1 mouse cellular context compared by ENCODE assay signal in genomic region chr9:20651602-20652259, GRCm38 (mm10).
A peak's percentile ranks its signal among the peaks of the same experiment; 100 is the strongest.
TF ChIP-seq lines count a peak whose summit lies in the region.

TSS of gene Pin1 (plus strand) at chr9:20652095.

TF ChIP-seq in CH12.LX, 34 proteins besides CTCF, POLR2A, EP300 and RAD21 (continued from another document):
- no peak for TF ChIP-seq ETS1 (conservative IDR thresholded peaks at IDR 0.05; ENCODE audit: low read depth, low read length)
- peak; percentile 91 for TF ChIP-seq CHD2 (IDR thresholded peaks at IDR 0.05; ENCODE audit: low read length)
- peak; percentile 79; the same call in 1 of the 2 replicates for TF ChIP-seq POLR2AphosphoS2 (IDR thresholded peaks at IDR 0.05; ENCODE audit: low read depth, low read length)
TF ChIP-seq in CH12.LX: peak in this region for 14.
